Mouse (Mus musculus) forebrain, embryonic 16.5 days (tissue): ENCODE measurements around the gene Tbx15. TPM values are rescaled to one million over a fixed set of nuclear protein-coding genes. Genes with fewer than 3 reads are reported as not detected.

Experiments used
- ATAC-seq: fragments of 200-750 bp; cut with Nextera tagmentation; 2 replicates; pipeline ENCODE4 v1.8.0; 2017; ENCODE audit warnings: mild to moderate bottlenecking, moderate library complexity
- H3K27ac ChIP-seq: fragments of 300-500 bp; sonication (generic); 2 replicates; pipeline ENCODE4 v1.5.1; 2014; ENCODE audit warnings: low read length, control low read depth
- H3K27me3 ChIP-seq: fragments of 300-500 bp; sonication (generic); replicated peaks from 2 replicates; pipeline ENCODE4 v1.6.1; 2014; ENCODE audit warnings: low read length; ENCODE audit not compliant: control insufficient read depth, insufficient read depth
- H3K36me3 ChIP-seq: fragments of 300-500 bp; sonication (generic); 2 replicates; pipeline ENCODE4 v1.6.1; 2014; ENCODE audit not compliant: control insufficient read depth, insufficient read depth
- H3K4me1 ChIP-seq: fragments of 300-500 bp; sonication (generic); replicated peaks from 2 replicates; pipeline ENCODE4 v1.6.1; 2014; ENCODE audit warnings: low read length; ENCODE audit not compliant: control insufficient read depth, insufficient read depth
- H3K4me2 ChIP-seq: fragments of 300-500 bp; sonication (generic); 2 replicates; pipeline ENCODE4 v1.6.1; 2014; ENCODE audit warnings: mild to moderate bottlenecking, low read length, control low read depth
- H3K4me3 ChIP-seq: fragments of 300-500 bp; sonication (generic); replicated peaks from 2 replicates; pipeline ENCODE4 v1.5.1; 2014; ENCODE audit warnings: mild to moderate bottlenecking, low read length, control low read depth
- H3K9ac ChIP-seq: fragments of 300-500 bp; sonication (generic); replicated peaks from 2 replicates; pipeline ENCODE4 v1.6.1; 2014; ENCODE audit warnings: low read depth, low read length, control low read depth
- H3K9me3 ChIP-seq: fragments of 300-500 bp; sonication (generic); 2 replicates; pipeline ENCODE4 v1.6.1; 2016; ENCODE audit warnings: low read length; ENCODE audit not compliant: control insufficient read depth
- WGBS: fragments of 180-500 bp; shearing (Covaris S2); extraction: QIAGEN DNeasy Blood & Tissue Kit; methylation state at CpG from one replicate; pipeline ENCODE4 v1.1.7; 2014; 5-methylcytosine and 5-hydroxymethylcytosine counted together
- polyA plus RNA-seq: library from polyadenylated mRNA; unstranded; fragments of >200 nt; fragmentation: Nextera tagmentation; extraction: Ambion mirVana; gene quantifications from 2 replicates; pipeline ENCODE4 v1.2.1, GENCODE M21; 2015

The Tbx15 gene
- polyA plus RNA-seq, 1 experiment from 2014 or later, result 0.79 TPM

DNA sequence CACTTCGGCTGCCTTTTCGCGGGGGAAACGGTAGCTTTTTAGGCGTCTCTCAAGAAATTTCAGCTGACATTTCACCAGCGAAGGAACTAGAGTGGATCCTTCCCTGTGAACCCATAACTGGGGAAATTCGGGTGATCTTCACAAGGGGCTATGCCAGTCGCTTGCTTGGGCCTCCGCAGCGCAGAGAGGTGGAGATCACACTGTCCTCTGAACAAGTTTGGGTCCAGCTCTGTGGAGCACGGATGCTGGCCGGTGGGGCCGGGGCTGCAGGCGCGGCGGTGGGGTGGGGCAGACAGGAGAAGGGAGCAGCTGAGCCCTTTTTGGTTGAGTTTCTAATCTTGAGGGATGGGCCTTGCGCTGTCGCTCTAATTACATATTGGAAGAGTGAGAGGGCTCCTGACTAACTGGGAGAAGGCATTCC is 21.2 kb downstream of the Tbx15 start:
- Histone ChIP-seq H3K36me3 (no peaks in the 10 kb centered on the region), H3K4me2 (no peak overlapping the region), H3K27me3 (peaks cover 78% of the 10 kb centered on the region), H3K4me3 (no peak overlapping the region), H3K9ac (no peak overlapping the region), H3K27ac (no peak overlapping the region), H3K9me3 (no peaks in the 10 kb centered on the region), H3K4me1 (no peaks in the 10 kb centered on the region)
- no peak for ATAC-seq
- WGBS, result 0% methylated on average over 18 of the region's 18 CpGs

DNA sequence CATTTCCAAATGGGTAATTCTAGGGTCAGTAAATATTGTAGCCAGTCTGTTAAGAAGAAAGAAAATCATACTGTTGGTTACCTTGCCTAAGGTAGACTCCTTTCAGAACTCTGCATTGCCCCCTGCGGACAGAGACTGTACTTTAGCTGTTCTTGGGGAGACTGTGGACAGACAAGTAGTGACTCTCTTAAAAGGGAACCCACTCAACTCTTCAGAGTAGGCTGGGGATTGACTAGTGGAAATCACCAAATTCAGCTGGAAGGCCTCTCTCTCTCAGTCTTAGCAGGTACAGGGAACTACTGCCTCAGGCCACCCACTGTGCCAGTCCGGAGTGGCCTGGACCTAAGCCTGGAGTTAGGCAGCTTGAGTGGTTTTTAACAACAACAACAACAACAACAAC is 21.8 kb downstream of the Tbx15 start:
- no peaks in the 10 kb centered on the region for H3K9me3 ChIP-seq
- H3K27ac ChIP-seq, result no peak overlapping the region
- H3K4me2 ChIP-seq, result no peak overlapping the region
- 5% methylated on average over 2 of the region's 2 CpGs for WGBS
- no peak overlapping the region for H3K9ac ChIP-seq
- no peak overlapping the region for H3K4me3 ChIP-seq
- no peaks in the 10 kb centered on the region for H3K4me1 ChIP-seq
- no peaks in the 10 kb centered on the region for H3K36me3 ChIP-seq
- H3K27me3 ChIP-seq, result peaks cover 78% of the 10 kb centered on the region
- ATAC-seq, result no peak

DNA sequence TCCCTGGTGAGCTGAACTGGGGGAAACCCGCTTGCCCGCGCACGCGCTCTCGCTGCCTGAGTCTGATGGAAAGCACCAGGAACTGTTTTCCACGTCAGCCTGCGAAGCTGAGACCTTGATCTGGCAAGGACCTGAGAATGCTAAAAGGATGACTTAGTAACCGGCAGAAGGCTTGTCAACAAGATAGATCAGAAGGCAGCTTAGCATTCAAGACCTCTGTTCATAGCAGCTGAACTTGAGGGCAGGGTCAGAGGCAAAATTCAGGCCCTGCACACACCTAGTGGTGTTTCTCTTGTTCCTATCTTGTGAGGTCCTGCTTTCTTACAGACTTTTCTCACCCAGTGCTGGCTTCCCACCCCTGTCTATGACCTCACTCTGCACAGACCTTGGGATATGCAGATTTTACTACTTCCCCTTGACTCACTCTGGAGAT is 23.3 kb downstream of the Tbx15 start:
- Histone ChIP-seq H3K9me3 (no peaks in the 10 kb centered on the region), H3K4me1 (no peaks in the 10 kb centered on the region), H3K4me3 (no peak overlapping the region), H3K27ac (no peak overlapping the region), H3K36me3 (no peaks in the 10 kb centered on the region), H3K9ac (no peak overlapping the region), H3K4me2 (no peak overlapping the region), H3K27me3 (peaks cover 63% of the 10 kb centered on the region)
- no peak for ATAC-seq
- 12% methylated on average over 9 of the region's 9 CpGs for WGBS

DNA sequence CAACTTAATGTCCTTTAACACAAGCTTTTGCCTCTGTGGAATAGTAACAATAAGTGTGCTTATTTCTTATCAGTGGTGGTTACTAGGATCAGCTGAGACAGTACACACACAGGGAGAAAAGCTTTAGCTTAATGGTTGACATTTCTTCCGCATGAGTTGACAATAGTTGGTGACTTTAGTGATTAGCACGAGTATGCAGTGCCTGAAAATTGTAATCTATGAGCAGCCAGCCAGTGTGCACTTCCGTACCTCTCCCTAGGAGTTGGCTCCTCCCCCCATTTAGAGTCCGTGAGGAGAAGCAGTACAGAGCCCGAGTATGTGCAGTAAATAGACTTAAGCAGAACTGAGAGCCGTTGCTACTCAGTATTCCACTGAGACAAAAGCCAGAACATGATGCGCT is 24.5 kb downstream of the Tbx15 start:
- no peak overlapping the region for H3K27ac ChIP-seq
- no peak for ATAC-seq
- no peak overlapping the region for H3K4me3 ChIP-seq
- no peaks in the 10 kb centered on the region for H3K9me3 ChIP-seq
- H3K27me3 ChIP-seq, result peaks cover 56% of the 10 kb centered on the region
- H3K9ac ChIP-seq, result no peak overlapping the region
- H3K4me1 ChIP-seq, result no peaks in the 10 kb centered on the region
- H3K4me2 ChIP-seq, result no peak overlapping the region
- WGBS, result 13% methylated on average over 7 of the region's 7 CpGs
- H3K36me3 ChIP-seq, result no peaks in the 10 kb centered on the region

- H3K9me3 ChIP-seq, result no peaks in the 10 kb centered on the region
- no peak overlapping the region for H3K4me3 ChIP-seq
- H3K27me3 ChIP-seq, result peaks cover 47% of the 10 kb centered on the region
- WGBS, result 26% methylated on average over 10 of the region's 10 CpGs
- no peak for ATAC-seq
- H3K36me3 ChIP-seq, result no peaks in the 10 kb centered on the region
- no peaks in the 10 kb centered on the region for H3K4me1 ChIP-seq
- no peak overlapping the region for H3K9ac ChIP-seq
- H3K27ac ChIP-seq, result no peak overlapping the region
- no peak overlapping the region for H3K4me2 ChIP-seq
These were observed 26.6 kb downstream of the Tbx15 start for GRCm38 (mm10) chr3:99266752-99267303.

- no peak for ATAC-seq
- 16% methylated on average over 12 of the region's 12 CpGs for WGBS
These were observed 37.9 kb downstream of the Tbx15 start for GRCm38 (mm10) chr3:99277973-99278580.

GRCm38 (mm10) chr3:99279718-99280117 is 39.5 kb downstream of the Tbx15 start:
- no peaks in the 10 kb centered on the region for H3K36me3 ChIP-seq
- ATAC-seq, result no peak
- H3K9ac ChIP-seq, result no peak overlapping the region
- no peak overlapping the region for H3K4me2 ChIP-seq
- H3K9me3 ChIP-seq, result no peaks in the 10 kb centered on the region
- WGBS, result 94% methylated on average over 3 of the region's 3 CpGs
- 0 out of 2 replicates have a peak, but pooled peaks cover 2% of the 10 kb centered on the region for H3K4me1 ChIP-seq
- peaks cover 7% of the 10 kb centered on the region; the same call in 1 of the 2 replicates for H3K27me3 ChIP-seq
- no peak overlapping the region for H3K27ac ChIP-seq
- no peak overlapping the region for H3K4me3 ChIP-seq

More at GRCm38 (mm10) chr3:99277973-99278580, 37.9 kb downstream of the Tbx15 start:
- no peaks in the 10 kb centered on the region for H3K9me3 ChIP-seq
- H3K36me3 ChIP-seq, result no peaks in the 10 kb centered on the region
- peaks cover 8% of the 10 kb centered on the region; the same call in 1 of the 2 replicates for H3K27me3 ChIP-seq
- H3K4me3 ChIP-seq, result no peak overlapping the region
- 0 out of 2 replicates have a peak, but pooled peaks cover 2% of the 10 kb centered on the region for H3K4me1 ChIP-seq
- H3K9ac ChIP-seq, result no peak overlapping the region
- H3K4me2 ChIP-seq, result no peak overlapping the region
- H3K27ac ChIP-seq, result no peak overlapping the region

GRCm38 (mm10) chr3:99281453-99281852 is 41.3 kb downstream of the Tbx15 start:
- Histone ChIP-seq H3K4me2 (no peak overlapping the region), H3K9ac (no peak overlapping the region), H3K9me3 (no peaks in the 10 kb centered on the region), H3K4me3 (no peak overlapping the region), H3K36me3 (no peaks in the 10 kb centered on the region), H3K27me3 (peaks cover 4% of the 10 kb centered on the region; the same call in 1 of the 2 replicates), H3K27ac (no peak overlapping the region), H3K4me1 (0 out of 2 replicates have a peak, but pooled peaks cover 2% of the 10 kb centered on the region)
- no peak for ATAC-seq
- 79% methylated on average over 4 of the region's 4 CpGs for WGBS

DNA sequence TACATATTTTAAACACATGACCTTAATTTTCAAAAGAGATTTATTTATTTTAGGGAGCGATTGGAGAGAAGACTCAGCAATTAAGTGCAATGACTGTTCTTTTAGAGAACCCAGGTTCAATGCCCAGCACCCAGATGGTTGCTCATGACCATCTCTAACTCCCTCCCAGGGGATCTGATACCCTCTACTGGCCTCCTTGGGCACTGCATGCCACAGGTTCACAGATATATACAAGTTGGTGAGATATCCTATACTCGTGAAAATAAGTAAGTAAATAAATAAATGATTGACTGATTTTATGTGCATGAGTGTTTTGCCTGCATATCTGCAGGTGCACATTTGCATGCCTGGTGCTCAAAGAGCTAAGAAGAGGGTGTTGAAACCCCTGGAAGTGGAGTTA is 48.1 kb downstream of the Tbx15 start:
- WGBS, result 73% methylated on average over 2 of the region's 2 CpGs
- peaks cover 3% of the 10 kb centered on the region for H3K4me1 ChIP-seq
- H3K4me2 ChIP-seq, result no peak overlapping the region
- no peaks in the 10 kb centered on the region for H3K27me3 ChIP-seq
- no peak for ATAC-seq
- H3K9ac ChIP-seq, result no peak overlapping the region
- H3K9me3 ChIP-seq, result no peaks in the 10 kb centered on the region
- H3K27ac ChIP-seq, result no peak overlapping the region
- H3K4me3 ChIP-seq, result no peak overlapping the region
- H3K36me3 ChIP-seq, result no peaks in the 10 kb centered on the region
